Mouse (Mus musculus): Measurements from ENCODE around the gene Tmem253. TPM values are rescaled to one million over a fixed set of nuclear protein-coding genes. Genes with fewer than 3 reads are reported as not detected.

Tmem253 gene
- total RNA-seq, 2 experiments from 2014 or later: 0.15 TPM; not detected in 1

Other genes with a start within 250 kb of the Tmem253 start
- not detected in 2 replicates for gene Ang4, start 242.1 kb upstream of the Tmem253 start, total RNA-seq (2015; ENCODE audit: low replicate concordance)
- gene Ang4, start 242.1 kb upstream of the Tmem253 start, total RNA-seq (2017; ENCODE audit: low replicate concordance): not detected in 2 replicates
- not detected in 2 replicates for gene AY358078, start 215.6 kb upstream of the Tmem253 start, total RNA-seq (2015; ENCODE audit: low replicate concordance)
- gene AY358078, start 215.6 kb upstream of the Tmem253 start, total RNA-seq (2017; ENCODE audit: low replicate concordance): not detected in 2 replicates
- gene Ear6, start 162.0 kb upstream of the Tmem253 start, total RNA-seq (2015; ENCODE audit: low replicate concordance): 7.1 and 23.1 TPM in 2 replicates
- 28.3 and 36.7 TPM in 2 replicates for gene Ear6, start 162.0 kb upstream of the Tmem253 start, total RNA-seq (2017; ENCODE audit: low replicate concordance)
- 1.7 and 4.3 TPM in 2 replicates for gene Mettl17, start 130.8 kb upstream of the Tmem253 start, total RNA-seq (2015; ENCODE audit: low replicate concordance)
- gene Mettl17, start 130.8 kb upstream of the Tmem253 start, total RNA-seq (2017; ENCODE audit: low replicate concordance): 11.3 TPM in 1 of 2 replicates, not detected in the other
- 2.1 TPM in 1 of 2 replicates, not detected in the other for gene Slc39a2, start 122.8 kb upstream of the Tmem253 start, total RNA-seq (2015; ENCODE audit: low replicate concordance)
- gene Slc39a2, start 122.8 kb upstream of the Tmem253 start, total RNA-seq (2017; ENCODE audit: low replicate concordance): not detected in 2 replicates
- 18.4 TPM in 1 of 2 replicates, not detected in the other for gene Ndrg2, start 101.5 kb upstream of the Tmem253 start, total RNA-seq (2015; ENCODE audit: low replicate concordance)
- 5.9 and 9.2 TPM in 2 replicates for gene Ndrg2, start 101.5 kb upstream of the Tmem253 start, total RNA-seq (2017; ENCODE audit: low replicate concordance)
- not detected in 2 replicates for gene Tppp2, start 97.2 kb upstream of the Tmem253 start, total RNA-seq (2015; ENCODE audit: low replicate concordance)
- not detected in 2 replicates for gene Tppp2, start 97.2 kb upstream of the Tmem253 start, total RNA-seq (2017; ENCODE audit: low replicate concordance)
- not detected in 2 replicates for gene Rnase13, start 92.9 kb upstream of the Tmem253 start, total RNA-seq (2015; ENCODE audit: low replicate concordance)
- gene Rnase13, start 92.9 kb upstream of the Tmem253 start, total RNA-seq (2017; ENCODE audit: low replicate concordance): not detected in 2 replicates
- gene Arhgef40, start 30.9 kb upstream of the Tmem253 start, total RNA-seq (2015; ENCODE audit: low replicate concordance): 6.5 and 20.5 TPM in 2 replicates
- gene Arhgef40, start 30.9 kb upstream of the Tmem253 start, total RNA-seq (2017; ENCODE audit: low replicate concordance): 11.6 and 16.2 TPM in 2 replicates
- gene Zfp219, start 5.1 kb downstream of the Tmem253 start, total RNA-seq (2015; ENCODE audit: low replicate concordance): 2.2 and 4.2 TPM in 2 replicates
- 3.9 and 4.8 TPM in 2 replicates for gene Zfp219, start 5.1 kb downstream of the Tmem253 start, total RNA-seq (2017; ENCODE audit: low replicate concordance)
- gene Olfr221, start 26.8 kb downstream of the Tmem253 start, total RNA-seq (2015; ENCODE audit: low replicate concordance): not detected in 2 replicates
- gene Olfr221, start 26.8 kb downstream of the Tmem253 start, total RNA-seq (2017; ENCODE audit: low replicate concordance): not detected in 2 replicates
- gene Hnrnpc, start 88.4 kb downstream of the Tmem253 start, total RNA-seq (2015; ENCODE audit: low replicate concordance): 211 and 286 TPM in 2 replicates
- 222 and 316 TPM in 2 replicates for gene Hnrnpc, start 88.4 kb downstream of the Tmem253 start, total RNA-seq (2017; ENCODE audit: low replicate concordance)
- 0.36 and 10.1 TPM in 2 replicates for gene Rpgrip1, start 95.0 kb downstream of the Tmem253 start, total RNA-seq (2015; ENCODE audit: low replicate concordance)
- gene Rpgrip1, start 95.0 kb downstream of the Tmem253 start, total RNA-seq (2017; ENCODE audit: low replicate concordance): 1.3 and 9.9 TPM in 2 replicates
- 84.0 and 91.8 TPM in 2 replicates for gene Supt16, start 181.8 kb downstream of the Tmem253 start, total RNA-seq (2015; ENCODE audit: low replicate concordance)
- 174 and 231 TPM in 2 replicates for gene Supt16, start 181.8 kb downstream of the Tmem253 start, total RNA-seq (2017; ENCODE audit: low replicate concordance)
- 53.0 and 95.2 TPM in 2 replicates for gene Chd8, start 242.1 kb downstream of the Tmem253 start, total RNA-seq (2015; ENCODE audit: low replicate concordance)
- 69.4 and 84.6 TPM in 2 replicates for gene Chd8, start 242.1 kb downstream of the Tmem253 start, total RNA-seq (2017; ENCODE audit: low replicate concordance)

Data from erythroid progenitor cell, adult 5-6 weeks (primary cell).